Mouse (Mus musculus) small intestine, adult 2 months (tissue): ENCODE measurements around the gene Ldhc. TPM values are rescaled to one million over a fixed set of nuclear protein-coding genes. Genes with fewer than 3 reads are reported as not detected.

ENCODE experiments used
- H3K27ac ChIP-seq: fragments of 200-500 bp; 2 replicates; pipeline ENCODE4 v1.5.1; 2012; ENCODE audit warnings: low read depth, low read length, control low read depth, inconsistent platforms; ENCODE audit not compliant: insufficient read depth
- H3K27me3 ChIP-seq: fragments of 200-500 bp; 2 replicates; pipeline ENCODE4 v1.6.1; 2012; ENCODE audit warnings: mild to moderate bottlenecking, moderate library complexity, low read length, inconsistent platforms; ENCODE audit not compliant: control insufficient read depth, insufficient read depth
- H3K36me3 ChIP-seq: fragments of 200-500 bp; 2 replicates; pipeline ENCODE4 v1.6.1; 2012; ENCODE audit warnings: mild to moderate bottlenecking, low read length, control low read depth, inconsistent platforms; ENCODE audit not compliant: control insufficient read depth, insufficient read depth
- H3K4me1 ChIP-seq: fragments of 200-500 bp; 2 replicates; pipeline ENCODE4 v1.6.1; 2012; ENCODE audit warnings: low read length, inconsistent platforms, mixed read lengths; ENCODE audit not compliant: control insufficient read depth, insufficient read depth, insufficient read length
- H3K4me3 ChIP-seq: fragments of 200-500 bp; 2 replicates; pipeline ENCODE4 v1.5.1; 2012; ENCODE audit warnings: low read depth, mild to moderate bottlenecking, control low read depth, inconsistent platforms, low read length, moderate library complexity
- CTCF ChIP-seq: fragments of 200-500 bp; IDR thresholded peaks from 2 replicates; pipeline ENCODE4 v1.5.1; 2012; ENCODE audit warnings: low read depth, mild to moderate bottlenecking, control low read depth, inconsistent platforms, low read length, moderate library complexity, mixed read lengths; ENCODE audit not compliant: insufficient replicate concordance, insufficient read length; ENCODE audit errors: extremely low read depth
- POLR2A ChIP-seq: fragments of 200-500 bp; IDR thresholded peaks from 2 replicates; pipeline ENCODE4 v1.6.1; 2012; ENCODE audit warnings: low read depth, mild to moderate bottlenecking, control low read depth, inconsistent platforms, low read length, moderate library complexity
- WGBS: fragments of 180-500 bp; shearing (Covaris S2); methylation state at CpG from one replicate; pipeline ENCODE4 v1.1.7; 2018; 5-methylcytosine and 5-hydroxymethylcytosine counted together
- polyA plus RNA-seq: library from polyadenylated mRNA; depleted of rRNA; stranded (reverse); fragments of >200 nt; gene quantifications from 2 replicates; pipeline ENCODE4 v1.2.3, GENCODE M21; 2012

Ldhc gene
- polyA plus RNA-seq, 1 experiment, result not detected

- WGBS, result 7% methylated on average over 8 of the region's 9 CpGs
- H3K4me1 ChIP-seq, result peaks cover 55% of the 10 kb centered on the region
- TF ChIP-seq CTCF (no peak), POLR2A (0 out of 2 replicates have a peak, but pooled peaks have one; percentile 27)
- H3K4me3 ChIP-seq, result peak overlapping the region; percentile 32
- H3K27me3 ChIP-seq, result no peaks in the 10 kb centered on the region
- H3K36me3 ChIP-seq, result no peaks in the 10 kb centered on the region
- H3K27ac ChIP-seq, result peak overlapping the region; percentile 99
These were observed 22.8 kb upstream of the Ldhc start for GRCm38 (mm10) chr7:46838104-46838671.

- Histone ChIP-seq H3K27ac (peak overlapping the region; percentile 99), H3K4me1 (peaks cover 56% of the 10 kb centered on the region), H3K27me3 (no peaks in the 10 kb centered on the region), H3K4me3 (peak overlapping the region; percentile 14), H3K36me3 (no peaks in the 10 kb centered on the region)
- TF ChIP-seq CTCF, result no peak
- TF ChIP-seq POLR2A, result peak; percentile 46; the same call in 1 of the 2 replicates
- 2% methylated on average over 8 of the region's 8 CpGs for WGBS
These were observed 22.1 kb upstream of the Ldhc start for GRCm38 (mm10) chr7:46838891-46839302.

- TF ChIP-seq POLR2A (no peak), CTCF (no peak)
- Histone ChIP-seq H3K4me3 (no peak overlapping the region), H3K36me3 (no peaks in the 10 kb centered on the region), H3K27me3 (no peaks in the 10 kb centered on the region), H3K4me1 (peaks cover 54% of the 10 kb centered on the region), H3K27ac (peak overlapping the region; percentile 99)
- 19% methylated on average over 7 of the region's 7 CpGs for whole genome bisulfite sequencing
These were observed 21.6 kb upstream of the Ldhc start for GRCm38 (mm10) chr7:46839446-46839845.

GRCm38 (mm10) chr7:46839861-46840260 is 21.1 kb upstream of the Ldhc start:
- H3K4me1 ChIP-seq, result peaks cover 57% of the 10 kb centered on the region
- no peaks in the 10 kb centered on the region for H3K27me3 ChIP-seq
- no peaks in the 10 kb centered on the region for H3K36me3 ChIP-seq
- no peak overlapping the region for H3K4me3 ChIP-seq
- H3K27ac ChIP-seq, result peak overlapping the region; percentile 99
- 25% methylated on average over 5 of the region's 5 CpGs for WGBS
- no peak for TF ChIP-seq CTCF
- no peak for TF ChIP-seq POLR2A

- Histone ChIP-seq H3K4me3 (no peak overlapping the region), H3K27me3 (no peaks in the 10 kb centered on the region), H3K4me1 (peaks cover 58% of the 10 kb centered on the region), H3K27ac (peak overlapping the region; percentile 99), H3K36me3 (no peaks in the 10 kb centered on the region)
- TF ChIP-seq CTCF (no peak), POLR2A (no peak)
- WGBS, result 34% methylated on average over 4 of the region's 4 CpGs
These were observed 20.7 kb upstream of the Ldhc start for GRCm38 (mm10) chr7:46840326-46840725.

- Histone ChIP-seq H3K4me1 (peaks cover 58% of the 10 kb centered on the region), H3K4me3 (no peak within 1 kb of the TSS), H3K36me3 (no peaks in the 10 kb centered on the region), H3K27me3 (no peaks in the 10 kb centered on the region), H3K27ac (peak within 1 kb of the TSS; percentile 99)
- WGBS, result 64% methylated on average over 6 of the region's 6 CpGs
- no peak for TF ChIP-seq CTCF
- no peak for TF ChIP-seq POLR2A
These were observed 20.0 kb upstream of the Ldhc start, which contains the start of gene Ldha for GRCm38 (mm10) chr7:46840787-46841525. TSS of gene Ldha (plus strand) at chr7:46841475.

- Histone ChIP-seq H3K4me3 (no peak overlapping the region), H3K27ac (no peak overlapping the region), H3K27me3 (no peaks in the 10 kb centered on the region), H3K4me1 (peaks cover 56% of the 10 kb centered on the region), H3K36me3 (no peaks in the 10 kb centered on the region; the same call in 1 of the 2 replicates)
- WGBS, result 34% methylated on average over 5 of the region's 5 CpGs
- TF ChIP-seq CTCF (no peak), POLR2A (no peak)
These were observed 18.7 kb upstream of the Ldhc start for GRCm38 (mm10) chr7:46842278-46842677.
